Mouse (Mus musculus): ENCODE data around the gene Tmem94.

DNA sequence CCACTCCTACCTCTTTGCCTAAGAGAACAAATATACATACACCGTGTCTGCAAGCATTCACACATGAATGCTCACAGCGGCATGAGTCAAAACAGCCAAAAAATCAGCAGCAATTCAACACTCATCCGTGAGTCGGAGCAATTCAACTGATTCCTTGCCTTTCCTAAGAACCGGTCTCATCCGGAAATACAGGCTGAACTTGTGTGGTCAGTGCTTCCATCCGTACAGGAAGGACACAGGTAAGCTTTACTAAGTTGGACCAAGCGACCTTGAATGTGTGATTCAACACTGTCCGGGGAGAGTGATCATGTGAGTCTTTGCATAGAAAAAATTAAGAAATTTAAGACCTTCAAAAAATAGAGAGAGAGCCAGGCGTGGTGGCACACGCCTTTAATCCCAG, 24.2 kb upstream of the Tmem94 start:
- no peak for TF ChIP-seq CTCF (IDR thresholded peaks at IDR 0.05; ENCODE audit: insufficient read depth, low read depth, low read length)
- no peak for TF ChIP-seq POLR2A (IDR thresholded peaks at IDR 0.05; ENCODE audit: insufficient read depth, low read depth, low read length)

All from olfactory bulb, adult 2 months (tissue).